Mouse (Mus musculus) embryonic facial prominence, embryonic 10.5 days (tissue): ENCODE measurements at regions not wholly inside any gene's neighbourhood (a gene's known extent, or its start where the extent isn't known, plus 50 kb on each side); places are given as distances from the start of the nearest gene placed in this dataset.

ENCODE experiments used
- DNase-seq: peaks from one replicate; pipeline ENCODE4 v3.0.0-alpha.2; 2017; ENCODE audit warnings: low spot score
- H3K27ac ChIP-seq: fragments of 300-500 bp; sonication (generic); replicated peaks from 2 replicates; pipeline ENCODE4 v1.5.1; 2016; ENCODE audit warnings: mild to moderate bottlenecking
- H3K27me3 ChIP-seq: fragments of 300-500 bp; sonication (generic); replicated peaks from 2 replicates; pipeline ENCODE4 v1.6.1; 2016; ENCODE audit warnings: low read depth, mild to moderate bottlenecking; ENCODE audit not compliant: poor library complexity, severe bottlenecking
- H3K36me3 ChIP-seq: fragments of 300-500 bp; sonication (generic); replicated peaks from 2 replicates; pipeline ENCODE4 v1.6.1; 2016; ENCODE audit warnings: mild to moderate bottlenecking, moderate library complexity
- H3K4me1 ChIP-seq: fragments of 300-500 bp; sonication (generic); 2 replicates; pipeline ENCODE4 v1.6.1; 2016
- H3K4me3 ChIP-seq: fragments of 300-500 bp; sonication (generic); 2 replicates; pipeline ENCODE4 v1.5.1; 2016; ENCODE audit warnings: mild to moderate bottlenecking, moderate library complexity
- H3K9me3 ChIP-seq: fragments of 300-500 bp; sonication (generic); 2 replicates; pipeline ENCODE4 v1.6.1; 2016; ENCODE audit warnings: mild to moderate bottlenecking
- WGBS: fragments of 180-500 bp; shearing (Covaris S2); methylation state at CpG from one replicate; pipeline ENCODE4 v1.1.7; 2016; 5-methylcytosine and 5-hydroxymethylcytosine counted together

DNA sequence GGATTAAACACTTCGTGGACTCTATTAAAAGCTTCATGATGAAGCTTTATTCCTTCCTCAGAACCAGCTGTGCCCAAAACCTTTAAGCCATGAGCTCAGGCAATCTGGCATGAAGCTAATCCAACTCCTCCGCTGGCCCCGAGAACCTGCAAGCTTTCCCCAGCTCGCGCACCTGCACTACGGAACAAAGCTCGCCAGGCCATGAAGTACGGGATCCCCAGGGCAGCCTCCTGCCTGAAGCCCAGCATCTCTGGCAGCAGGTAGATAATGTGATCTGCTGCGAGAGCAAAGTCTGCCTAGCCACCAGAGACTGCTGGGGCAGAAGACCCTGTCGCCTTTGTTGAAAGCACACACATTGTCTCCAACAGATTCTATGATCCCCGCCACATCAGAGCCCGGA lies 108.9 kb downstream of the Gm9376 start:
- no peak overlapping the region for H3K4me3 ChIP-seq
- WGBS = 96% methylated on average over 12 of the region's 12 CpGs
- H3K4me1 ChIP-seq = no peaks in the 10 kb centered on the region
- no peaks in the 10 kb centered on the region for H3K36me3 ChIP-seq
- H3K9me3 ChIP-seq = no peaks in the 10 kb centered on the region
- no peak overlapping the region for H3K27ac ChIP-seq
- peak; percentile 5 for DNase-seq
- peaks cover 31% of the 10 kb centered on the region for H3K27me3 ChIP-seq

- WGBS = 72% methylated on average over 8 of the region's 8 CpGs
- no peaks in the 10 kb centered on the region for H3K9me3 ChIP-seq
- 0 out of 2 replicates have a peak, but pooled peaks cover 4% of the 10 kb centered on the region for H3K4me1 ChIP-seq
- H3K27me3 ChIP-seq = peaks cover 19% of the 10 kb centered on the region
- H3K36me3 ChIP-seq = no peaks in the 10 kb centered on the region
- DNase-seq = no peak
- no peak overlapping the region for H3K4me3 ChIP-seq
- no peak overlapping the region for H3K27ac ChIP-seq
These were observed 112.9 kb downstream of the Gm9376 start for GRCm38 (mm10) chr14:118379624-118380023.

- peaks cover 10% of the 10 kb centered on the region; the same call in 1 of the 2 replicates for H3K4me1 ChIP-seq
- no peak overlapping the region for H3K27ac ChIP-seq
- no peak overlapping the region for H3K4me3 ChIP-seq
- H3K36me3 ChIP-seq = no peaks in the 10 kb centered on the region
- 21% methylated on average over 7 of the region's 7 CpGs for WGBS
- H3K9me3 ChIP-seq = no peaks in the 10 kb centered on the region
- peaks cover 7% of the 10 kb centered on the region for H3K27me3 ChIP-seq
- DNase-seq = peak; percentile 42
These were observed 118.8 kb downstream of the Gm9376 start for GRCm38 (mm10) chr14:118385529-118385932.

- WGBS = 90% methylated on average over 15 of the region's 15 CpGs
- Histone ChIP-seq H3K27me3 (peaks cover 23% of the 10 kb centered on the region), H3K27ac (no peak overlapping the region), H3K9me3 (no peaks in the 10 kb centered on the region), H3K4me1 (peaks cover 12% of the 10 kb centered on the region), H3K36me3 (no peaks in the 10 kb centered on the region), H3K4me3 (no peak overlapping the region)
- DNase-seq = no peak
These were observed 121.3 kb downstream of the Gm9376 start for GRCm38 (mm10) chr14:118388061-118388460.

DNA sequence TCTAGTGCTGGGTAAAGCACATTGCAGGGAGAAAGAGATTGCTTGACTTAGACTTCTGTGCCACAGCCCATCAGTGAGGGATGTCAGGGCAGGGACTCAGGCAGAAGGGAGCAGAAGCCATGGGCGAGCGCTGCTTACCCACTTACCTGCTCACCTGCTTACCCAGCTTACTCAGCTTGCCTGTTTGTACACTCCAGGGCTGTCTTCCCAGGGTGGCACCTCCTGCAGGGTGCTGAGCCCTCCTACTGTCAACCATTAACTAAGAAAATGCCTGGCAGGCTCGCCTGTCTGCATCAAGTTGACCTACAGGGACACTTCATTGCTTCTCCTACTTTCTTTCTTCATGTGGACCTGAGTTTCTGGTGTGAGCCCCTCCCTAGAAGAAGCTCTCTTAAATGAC lies 124.0 kb downstream of the Gm9376 start:
- WGBS = 78% methylated on average over 3 of the region's 3 CpGs
- no peaks in the 10 kb centered on the region for H3K9me3 ChIP-seq
- H3K4me1 ChIP-seq = peaks cover 5% of the 10 kb centered on the region; the same call in 1 of the 2 replicates
- H3K36me3 ChIP-seq = no peaks in the 10 kb centered on the region
- H3K4me3 ChIP-seq = no peak overlapping the region
- no peak for DNase-seq
- no peak overlapping the region for H3K27ac ChIP-seq
- peaks cover 23% of the 10 kb centered on the region for H3K27me3 ChIP-seq

DNA sequence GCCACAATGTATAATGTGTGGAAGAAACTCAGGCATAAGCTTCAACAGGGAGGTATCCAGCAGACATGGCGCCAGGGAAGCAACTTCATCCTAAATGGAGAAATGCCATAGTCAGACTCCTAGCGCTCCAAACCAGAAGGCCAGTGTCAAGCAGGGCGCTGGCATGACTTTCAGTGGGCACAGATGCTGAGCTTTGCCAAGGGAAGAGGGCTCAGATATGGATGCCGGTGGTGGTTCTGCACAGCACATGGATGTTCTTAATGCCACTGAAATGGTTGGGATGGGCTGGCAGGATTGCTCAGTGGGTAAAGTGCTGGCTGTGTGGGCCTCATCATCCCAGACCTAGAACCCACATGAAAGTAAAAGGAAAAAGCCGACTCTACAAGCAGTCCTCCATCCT lies 124.8 kb downstream of the Gm9376 start:
- no peak overlapping the region for H3K27ac ChIP-seq
- 91% methylated on average over 5 of the region's 5 CpGs for WGBS
- peaks cover 5% of the 10 kb centered on the region; the same call in 1 of the 2 replicates for H3K4me1 ChIP-seq
- no peak overlapping the region for H3K4me3 ChIP-seq
- no peaks in the 10 kb centered on the region for H3K36me3 ChIP-seq
- peaks cover 23% of the 10 kb centered on the region for H3K27me3 ChIP-seq
- DNase-seq = no peak
- H3K9me3 ChIP-seq = no peaks in the 10 kb centered on the region

DNA sequence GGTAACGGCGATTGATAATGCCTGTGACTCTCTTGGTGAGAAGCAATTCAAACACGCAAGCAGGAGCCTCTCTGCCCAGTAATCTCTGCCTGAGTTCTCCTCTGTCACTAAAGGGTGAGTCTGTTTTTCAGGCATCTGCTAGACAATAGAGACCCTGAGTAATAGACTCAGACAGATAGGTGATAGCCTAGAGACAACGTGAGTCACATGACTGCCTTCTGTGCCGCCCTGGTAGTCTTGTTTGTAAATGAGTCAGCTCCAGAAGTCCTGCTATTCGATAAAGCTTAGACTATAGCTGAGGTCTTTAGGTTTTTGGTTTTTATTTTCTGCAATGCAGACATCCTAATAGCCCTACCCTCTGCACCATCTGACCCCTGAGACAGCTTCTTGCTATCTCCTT lies 126.9 kb downstream of the Gm9376 start:
- Histone ChIP-seq H3K4me3 (no peak overlapping the region), H3K27me3 (peaks cover 23% of the 10 kb centered on the region), H3K36me3 (no peaks in the 10 kb centered on the region), H3K4me1 (peaks cover 5% of the 10 kb centered on the region; the same call in 1 of the 2 replicates), H3K9me3 (no peaks in the 10 kb centered on the region), H3K27ac (no peak overlapping the region)
- WGBS = 72% methylated on average over 6 of the region's 6 CpGs
- DNase-seq = no peak

- H3K27ac ChIP-seq = no peak overlapping the region
- peaks cover 16% of the 10 kb centered on the region for H3K4me1 ChIP-seq
- H3K36me3 ChIP-seq = no peaks in the 10 kb centered on the region
- no peak for DNase-seq
- 51% methylated on average over 4 of the region's 4 CpGs for WGBS
- H3K9me3 ChIP-seq = peaks cover 10% of the 10 kb centered on the region; the same call in 1 of the 2 replicates
- H3K4me3 ChIP-seq = no peak overlapping the region
- H3K27me3 ChIP-seq = peaks cover 66% of the 10 kb centered on the region
These were observed 147.5 kb downstream of the Gm9376 start for GRCm38 (mm10) chr14:118414275-118414674.

DNA sequence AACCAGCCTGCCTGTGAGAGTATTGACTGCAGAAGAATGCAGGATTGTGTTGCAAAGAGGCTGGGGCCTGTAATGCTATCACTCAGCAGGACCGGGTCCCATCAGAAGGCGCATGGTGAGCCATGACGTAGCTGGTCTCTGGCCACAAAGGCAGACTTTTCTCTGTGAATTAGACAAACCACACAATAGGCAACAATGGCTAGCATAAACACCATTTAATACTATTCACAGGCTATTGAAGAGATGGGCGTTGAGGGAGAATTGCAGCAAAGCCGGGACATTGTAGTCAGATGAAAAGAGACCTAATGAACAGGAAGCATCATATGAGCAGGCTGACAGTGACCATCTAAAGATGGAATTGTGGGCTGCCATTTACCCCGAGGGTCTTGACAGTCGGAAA lies 149.4 kb downstream of the Gm9376 start:
- H3K4me3 ChIP-seq = no peak overlapping the region
- H3K27me3 ChIP-seq = peaks cover 84% of the 10 kb centered on the region
- 17% methylated on average over 7 of the region's 7 CpGs for WGBS

GRCm38 (mm10) chr14:118419442-118420193 lies 152.9 kb downstream of the Gm9376 start:
- Histone ChIP-seq H3K27me3 (peaks cover 97% of the 10 kb centered on the region), H3K4me3 (no peak overlapping the region), H3K9me3 (peaks cover 25% of the 10 kb centered on the region; the same call in 1 of the 2 replicates), H3K36me3 (no peaks in the 10 kb centered on the region), H3K27ac (no peak overlapping the region), H3K4me1 (peaks cover 19% of the 10 kb centered on the region)
- WGBS = 91% methylated on average over 12 of the region's 12 CpGs
- no peak for DNase-seq

More for the DNA sequence above, 149.4 kb downstream of the Gm9376 start:
- peak; percentile 32 for DNase-seq
- Histone ChIP-seq H3K4me1 (peaks cover 16% of the 10 kb centered on the region), H3K9me3 (peaks cover 25% of the 10 kb centered on the region; the same call in 1 of the 2 replicates), H3K36me3 (no peaks in the 10 kb centered on the region), H3K27ac (no peak overlapping the region)

- peak; percentile 30 for DNase-seq
- WGBS = 3% methylated on average over 17 of the region's 17 CpGs
- peak overlapping the region; percentile 31; the same call in 1 of the 2 replicates for H3K27ac ChIP-seq
These were observed 155.7 kb downstream of the Gm9376 start for GRCm38 (mm10) chr14:118422351-118423001.

GRCm38 (mm10) chr14:118423269-118423668 lies 156.5 kb downstream of the Gm9376 start:
- no peak for DNase-seq
- no peak overlapping the region for H3K27ac ChIP-seq
- no peak overlapping the region for H3K4me3 ChIP-seq
- H3K36me3 ChIP-seq = no peaks in the 10 kb centered on the region
- peaks cover 19% of the 10 kb centered on the region; the same call in 1 of the 2 replicates for H3K9me3 ChIP-seq
- peaks cover 82% of the 10 kb centered on the region for H3K27me3 ChIP-seq
- 0% methylated on average over 9 of the region's 9 CpGs for WGBS
- H3K4me1 ChIP-seq = peaks cover 9% of the 10 kb centered on the region

More at GRCm38 (mm10) chr14:118422351-118423001, 155.7 kb downstream of the Gm9376 start:
- peaks cover 82% of the 10 kb centered on the region for H3K27me3 ChIP-seq
- peaks cover 19% of the 10 kb centered on the region; the same call in 1 of the 2 replicates for H3K9me3 ChIP-seq
- no peaks in the 10 kb centered on the region for H3K36me3 ChIP-seq
- H3K4me1 ChIP-seq = peaks cover 9% of the 10 kb centered on the region
- peak overlapping the region; percentile 47 for H3K4me3 ChIP-seq

GRCm38 (mm10) chr14:118426562-118426961 lies 159.8 kb downstream of the Gm9376 start:
- Histone ChIP-seq H3K4me1 (peaks cover 9% of the 10 kb centered on the region), H3K27me3 (peaks cover 61% of the 10 kb centered on the region), H3K27ac (no peak overlapping the region), H3K36me3 (no peaks in the 10 kb centered on the region), H3K4me3 (no peak overlapping the region), H3K9me3 (no peaks in the 10 kb centered on the region)
- WGBS = 79% methylated on average over 3 of the region's 3 CpGs
- no peak for DNase-seq
